Mouse (Mus musculus) regulatory T cell (primary cell): ENCODE measurements at regions not wholly inside any gene's neighbourhood (a gene's known extent, or its start where the extent isn't known, plus 50 kb on each side); places are given as distances from the start of the nearest gene placed in this dataset.

Experiments
- in situ Hi-C: fragments of 300-600 bp; cut with MboI, MseI; formaldehyde crosslinking; loops from one replicate; pipeline ENCODE4 v1.15.1; 2025; ENCODE audit warnings: high pct_unique_total_duplicates

GRCm38 (mm10) chr4:89082838-89083237 lies 54.1 kb upstream of the Mtap start:
- in situ Hi-C loops: no loop called here

GRCm38 (mm10) chr4:89078485-89078884 lies 58.4 kb upstream of the Mtap start:
- in situ Hi-C loops: no loop called here

- in situ Hi-C loops: no loop called here
Observed at GRCm38 (mm10) chr4:89074705-89075104, 62.2 kb upstream of the Mtap start.

- in situ Hi-C loops: no loop called here
Observed at GRCm38 (mm10) chr4:89070430-89070829, 66.5 kb upstream of the Mtap start.

GRCm38 (mm10) chr4:89064401-89064800 lies 72.5 kb upstream of the Mtap start:
- in situ Hi-C loops: no loop called here

- in situ Hi-C loops: no loop called here
Observed at GRCm38 (mm10) chr4:89062384-89062783, 74.5 kb upstream of the Mtap start.

GRCm38 (mm10) chr4:89061619-89062018 lies 75.3 kb upstream of the Mtap start:
- in situ Hi-C loops: no loop called here

GRCm38 (mm10) chr4:89057573-89057972 lies 79.3 kb upstream of the Mtap start:
- in situ Hi-C loops: no loop called here

GRCm38 (mm10) chr4:89057135-89057534 lies 79.8 kb upstream of the Mtap start:
- in situ Hi-C loops: no loop called here

GRCm38 (mm10) chr4:89055969-89056368 lies 81.0 kb upstream of the Mtap start:
- in situ Hi-C loops: no loop called here

- in situ Hi-C loops: no loop called here
Observed at GRCm38 (mm10) chr4:89053606-89054005, 83.3 kb upstream of the Mtap start.

GRCm38 (mm10) chr4:89051897-89052296 lies 85.0 kb upstream of the Mtap start:
- in situ Hi-C loops: no loop called here

- in situ Hi-C loops: no loop called here
Observed at GRCm38 (mm10) chr4:89050551-89051199, 86.2 kb upstream of the Mtap start.

GRCm38 (mm10) chr4:89049592-89050440 lies 87.1 kb upstream of the Mtap start:
- in situ Hi-C loops: no loop called here

- in situ Hi-C loops: no loop called here
Observed at GRCm38 (mm10) chr4:89044516-89044915, 92.4 kb upstream of the Mtap start.

GRCm38 (mm10) chr4:89043982-89044381 lies 92.9 kb upstream of the Mtap start:
- in situ Hi-C loops: no loop called here

- in situ Hi-C loops: no loop called here
Observed at GRCm38 (mm10) chr4:89040856-89041255, 96.1 kb upstream of the Mtap start.

GRCm38 (mm10) chr4:89038906-89039305 lies 98.0 kb upstream of the Mtap start:
- in situ Hi-C loops: no loop called here

GRCm38 (mm10) chr4:89038135-89038534 lies 98.8 kb upstream of the Mtap start:
- in situ Hi-C loops: no loop called here

GRCm38 (mm10) chr4:89034822-89035221 lies 102.1 kb upstream of the Mtap start:
- in situ Hi-C loops: no loop called here

GRCm38 (mm10) chr4:89034299-89034698 lies 102.6 kb upstream of the Mtap start:
- in situ Hi-C loops: no loop called here

GRCm38 (mm10) chr4:89012681-89013353 lies 124.1 kb upstream of the Mtap start:
- in situ Hi-C loops: no loop called here

GRCm38 (mm10) chr4:89008561-89008960 lies 128.4 kb upstream of the Mtap start:
- in situ Hi-C loops: no loop called here
